Mouse (Mus musculus) myocyte (in vitro differentiated cells): Measurements from ENCODE around the gene Inf2. TPM values are rescaled to one million over a fixed set of nuclear protein-coding genes. Genes with fewer than 3 reads are reported as not detected.

ENCODE experiments used
- H3K27me3 ChIP-seq: one replicate; pipeline ENCODE4 v1.6.1; 2011; ENCODE audit not compliant: control insufficient read depth, insufficient read depth, insufficient read length
- H3K36me3 ChIP-seq: one replicate; pipeline ENCODE4 v1.6.1; 2011; ENCODE audit not compliant: control insufficient read depth, insufficient read depth
- H3K4me2 ChIP-seq: one replicate; pipeline ENCODE4 v1.6.1; 2011; ENCODE audit warnings: low read depth, control low read depth
- H3K4me3 ChIP-seq: one replicate; pipeline ENCODE4 v1.5.1; 2011; ENCODE audit warnings: mild to moderate bottlenecking, control low read depth, moderate library complexity
- H3K79me2 ChIP-seq: one replicate; pipeline ENCODE4 v1.6.1; 2011; ENCODE audit not compliant: control insufficient read depth, insufficient read depth
- H3ac ChIP-seq: one replicate; pipeline ENCODE4 v1.6.1; 2011; ENCODE audit not compliant: control insufficient read depth, insufficient read length
- CEBPB ChIP-seq: IDR thresholded peaks from 2 replicates; pipeline ENCODE4 v1.6.1; 2011; ENCODE audit warnings: mild to moderate bottlenecking, moderate library complexity; ENCODE audit not compliant: poor library complexity, insufficient read depth, severe bottlenecking
- E2F4 ChIP-seq: IDR thresholded peaks from one replicate; pipeline ENCODE4 v1.6.1; 2011; ENCODE audit warnings: mild to moderate bottlenecking, control low read depth, moderate library complexity; ENCODE audit not compliant: insufficient read depth
- MAX ChIP-seq: IDR thresholded peaks from one replicate; pipeline ENCODE4 v1.6.1; 2011; ENCODE audit warnings: low read depth, mild to moderate bottlenecking, control low read depth
- MYOD1 ChIP-seq, 3 experiments: IDR thresholded peaks; one replicate each; pipeline ENCODE4 v1.6.1; 2011; ENCODE audit warnings: control low read depth in 2 of 3, low read depth in 2 of 3, mild to moderate bottlenecking in 2 of 3, moderate library complexity in 1 of 3; ENCODE audit not compliant: insufficient read length in 2 of 3, control insufficient read depth in 1 of 3
- MYOG ChIP-seq, 3 experiments: IDR thresholded peaks; one replicate each; pipeline ENCODE4 v1.6.1; 2011; ENCODE audit warnings: control low read depth in 2 of 3, low read depth in 2 of 3, mild to moderate bottlenecking in 2 of 3; ENCODE audit not compliant: insufficient read length in 2 of 3, control insufficient read depth in 1 of 3, insufficient read depth in 1 of 3
- POLR2A ChIP-seq: IDR thresholded peaks from one replicate; pipeline ENCODE4 v1.6.1; 2011; ENCODE audit warnings: low read depth, mild to moderate bottlenecking, control low read depth, moderate library complexity; ENCODE audit not compliant: insufficient read length
- POLR2AphosphoS2 ChIP-seq: IDR thresholded peaks from one replicate; pipeline ENCODE4 v1.6.1; 2011; ENCODE audit warnings: low read depth, control low read depth; ENCODE audit not compliant: insufficient read length
- REST ChIP-seq: IDR thresholded peaks from one replicate; pipeline ENCODE4 v1.6.1; 2011; ENCODE audit warnings: mild to moderate bottlenecking, control low read depth, moderate library complexity; ENCODE audit not compliant: insufficient read depth, insufficient read length
- SRF ChIP-seq: IDR thresholded peaks from one replicate; pipeline ENCODE4 v1.6.1; 2011; ENCODE audit warnings: low read depth; ENCODE audit not compliant: control insufficient read depth, insufficient read length
- TCF12 ChIP-seq: IDR thresholded peaks from one replicate; pipeline ENCODE4 v1.6.1; 2011; ENCODE audit warnings: mild to moderate bottlenecking, control low read depth; ENCODE audit not compliant: poor library complexity, insufficient read depth, severe bottlenecking
- TCF3 ChIP-seq: IDR thresholded peaks from one replicate; pipeline ENCODE4 v1.6.1; 2011; ENCODE audit warnings: low read depth, control low read depth; ENCODE audit not compliant: insufficient read length
- USF1 ChIP-seq: IDR thresholded peaks from one replicate; pipeline ENCODE4 v1.6.1; 2011; ENCODE audit warnings: low read depth, mild to moderate bottlenecking, control low read depth, moderate library complexity
- polyA plus RNA-seq: library from polyadenylated mRNA; unstranded; fragments of >200 nt; fragmentation: generic; extraction: Trizol; gene quantifications from one replicate; pipeline ENCODE4 v1.2.1, GENCODE M21; 2012; ENCODE audit warnings: missing spikeins

The Inf2 gene
- polyA plus RNA-seq, result 70.1 TPM

- peaks cover 45% of the 10 kb centered on the region for H3K79me2 ChIP-seq
- H3ac ChIP-seq, result peak within 1 kb of the TSS; percentile 27
- no peaks in the 10 kb centered on the region for H3K36me3 ChIP-seq
- H3K4me2 ChIP-seq, result peak within 1 kb of the TSS; percentile 94
- no peak for TF ChIP-seq SRF
- TF ChIP-seq REST, result no peak
- no peak for TF ChIP-seq E2F4
- TF ChIP-seq POLR2A, result peak; percentile 73
- peak in 1 of 3 experiments; percentile 50 for TF ChIP-seq MYOG (IDR thresholded peaks at IDR 0.05; ENCODE audit: control insufficient read depth in 1 of 3, insufficient read depth in 1 of 3, insufficient read length in 2 of 3, low read depth in 2 of 3)
- no peak for TF ChIP-seq MYOD1 (IDR thresholded peaks at IDR 0.05; ENCODE audit: control insufficient read depth in 1 of 3, insufficient read length in 2 of 3, low read depth in 2 of 3)
- TF ChIP-seq POLR2AphosphoS2, result peak; percentile 73
- no peak for TF ChIP-seq CEBPB
- no peak for TF ChIP-seq USF1
- TF ChIP-seq MAX, result no peak
- TF ChIP-seq TCF3, result no peak
- TF ChIP-seq TCF12, result no peak
- H3K4me3 ChIP-seq, result peak within 1 kb of the TSS; percentile 97
- no peaks in the 10 kb centered on the region for H3K27me3 ChIP-seq
Observed at GRCm38 (mm10) chr12:112588426-112589256, at the start of gene Inf2. TSS of gene Inf2 (plus strand) at chr12:112588784.

- peaks cover 41% of the 10 kb centered on the region for H3K27me3 ChIP-seq
- TF ChIP-seq SRF, result no peak
- no peak for TF ChIP-seq POLR2A
- TF ChIP-seq USF1, result no peak
- TF ChIP-seq POLR2AphosphoS2, result no peak
- TF ChIP-seq CEBPB, result no peak
- TF ChIP-seq MYOD1 (IDR thresholded peaks at IDR 0.05; ENCODE audit: control insufficient read depth in 1 of 3, insufficient read length in 2 of 3, low read depth in 2 of 3), result no peak
- no peak for TF ChIP-seq MAX
- TF ChIP-seq TCF3, result no peak
- no peak for TF ChIP-seq TCF12
- TF ChIP-seq MYOG (IDR thresholded peaks at IDR 0.05; ENCODE audit: control insufficient read depth in 1 of 3, insufficient read depth in 1 of 3, insufficient read length in 2 of 3, low read depth in 2 of 3), result no peak
- TF ChIP-seq E2F4, result no peak
- TF ChIP-seq REST, result no peak
- no peak overlapping the region for H3K4me2 ChIP-seq
- no peak overlapping the region for H3K4me3 ChIP-seq
- H3K79me2 ChIP-seq, result no peaks in the 10 kb centered on the region
- H3K36me3 ChIP-seq, result no peaks in the 10 kb centered on the region
- no peak overlapping the region for H3ac ChIP-seq
Observed at GRCm38 (mm10) chr12:112539466-112539965, 49.1 kb upstream of the Inf2 start.

GRCm38 (mm10) chr12:112540321-112540720 lies 48.3 kb upstream of the Inf2 start:
- Histone ChIP-seq H3K79me2 (no peaks in the 10 kb centered on the region), H3K4me2 (no peak overlapping the region), H3K36me3 (no peaks in the 10 kb centered on the region), H3K4me3 (no peak overlapping the region), H3ac (no peak overlapping the region), H3K27me3 (peaks cover 38% of the 10 kb centered on the region)
- TF ChIP-seq CEBPB, result no peak
- no peak for TF ChIP-seq POLR2A
- TF ChIP-seq E2F4, result no peak
- no peak for TF ChIP-seq POLR2AphosphoS2
- TF ChIP-seq TCF12, result no peak
- no peak for TF ChIP-seq MYOD1 (IDR thresholded peaks at IDR 0.05; ENCODE audit: control insufficient read depth in 1 of 3, insufficient read length in 2 of 3, low read depth in 2 of 3)
- TF ChIP-seq MAX, result no peak
- no peak for TF ChIP-seq MYOG (IDR thresholded peaks at IDR 0.05; ENCODE audit: control insufficient read depth in 1 of 3, insufficient read depth in 1 of 3, insufficient read length in 2 of 3, low read depth in 2 of 3)
- no peak for TF ChIP-seq SRF

- H3K4me3 ChIP-seq, result no peak overlapping the region
- H3ac ChIP-seq, result no peak overlapping the region
- no peaks in the 10 kb centered on the region for H3K36me3 ChIP-seq
- no peak for TF ChIP-seq USF1
- no peak for TF ChIP-seq CEBPB
- no peak for TF ChIP-seq POLR2A
- TF ChIP-seq SRF, result no peak
- TF ChIP-seq MYOD1 (IDR thresholded peaks at IDR 0.05; ENCODE audit: control insufficient read depth in 1 of 3, insufficient read length in 2 of 3, low read depth in 2 of 3), result no peak
- no peak for TF ChIP-seq MYOG (IDR thresholded peaks at IDR 0.05; ENCODE audit: control insufficient read depth in 1 of 3, insufficient read depth in 1 of 3, insufficient read length in 2 of 3, low read depth in 2 of 3)
- no peak for TF ChIP-seq REST
- TF ChIP-seq MAX, result no peak
- no peak for TF ChIP-seq TCF3
- H3K79me2 ChIP-seq, result no peaks in the 10 kb centered on the region
- H3K4me2 ChIP-seq, result no peak overlapping the region
- H3K27me3 ChIP-seq, result peaks cover 31% of the 10 kb centered on the region
Observed at GRCm38 (mm10) chr12:112541483-112542091, 47.0 kb upstream of the Inf2 start.
